10 mouse cellular contexts compared by ENCODE assay signal in genomic region chr2:167562101-167562500, GRCm38 (mm10). TPM values are rescaled to one million over a fixed set of nuclear protein-coding genes. Genes with fewer than 3 reads are reported as not detected.
A peak's percentile ranks its signal among the peaks of the same experiment; 100 is the strongest.
DNase-seq lines count a peak whose midpoint lies in the region; ATAC-seq and TF ChIP-seq lines count a peak whose summit lies in the region.
"Had no signal": no experiment of that assay in that cellular context is flagged by ENCODE, and none has a peak within 500 bp of the region (broad histone marks: within the 10 kb centered on the region; RNA-seq: fewer than 3 reads in every experiment).

No protein-coding gene starts in this region.

- no peak for TF ChIP-seq CTCF in thymus, adult 2 months (IDR thresholded peaks at IDR 0.05; ENCODE audit: borderline replicate concordance, control insufficient read depth, extremely low read depth, insufficient read depth, low read length, poor library complexity)

- no peaks in the 10 kb centered on the region for H3K9me3 ChIP-seq in hindbrain, embryonic 15.5 days
- H3K9me3 ChIP-seq in hindbrain, embryonic 13.5 days: no peaks in the 10 kb centered on the region
- H3K9me3 ChIP-seq in embryonic facial prominence, embryonic 11.5 days (replicated peaks; ENCODE audit: control insufficient read depth, low read length): no peaks in the 10 kb centered on the region

- H3K4me1 ChIP-seq in hindbrain, embryonic 15.5 days (replicated peaks): peaks cover 38% of the 10 kb centered on the region
- peaks cover 45% of the 10 kb centered on the region for H3K4me1 ChIP-seq in hindbrain, embryonic 13.5 days (replicated peaks)
- peaks cover 29% of the 10 kb centered on the region for H3K4me1 ChIP-seq in embryonic facial prominence, embryonic 11.5 days (ENCODE audit: control insufficient read depth, insufficient read depth, low read length)
- H3K4me1 ChIP-seq in thymus, adult 2 months (replicated peaks; ENCODE audit: control insufficient read depth, insufficient read depth, low read length): no peaks in the 10 kb centered on the region

- H3K9ac ChIP-seq in hindbrain, embryonic 15.5 days: no peak overlapping the region
- H3K9ac ChIP-seq in hindbrain, embryonic 13.5 days: no peak overlapping the region
- no peak overlapping the region; the same call in 1 of the 2 replicates for H3K9ac ChIP-seq in embryonic facial prominence, embryonic 11.5 days (replicated peaks; ENCODE audit: low read length)

- DNase-seq in Muller cell, postnatal 12 days (ENCODE audit: inconsistent ontology term): peak; percentile 72
- DNase-seq in embryonic facial prominence, embryonic 11.5 days (ENCODE audit: low spot score): no peak
- peak; percentile 65 to 68 for DNase-seq in kidney, postnatal 25 days
- no peak for DNase-seq in thymus, adult 2 months
- no peak for DNase-seq in left cerebral cortex, postnatal 36 days (ENCODE audit: low spot score in 2 of 2)
- DNase-seq: cerebellum, adult 8-10 months had no signal

- no peak overlapping the region for H3K4me3 ChIP-seq in hindbrain, embryonic 15.5 days
- H3K4me3 ChIP-seq in hindbrain, embryonic 13.5 days: no peak overlapping the region
- H3K4me3 ChIP-seq in embryonic facial prominence, embryonic 11.5 days (ENCODE audit: low read depth, low read length): no peak overlapping the region
- H3K4me3 ChIP-seq in thymus, adult 2 months (ENCODE audit: control insufficient read depth, insufficient read depth, low read length): no peak overlapping the region

- peaks cover 7% of the 10 kb centered on the region; the same call in 1 of the 2 replicates for H3K27me3 ChIP-seq in hindbrain, embryonic 15.5 days
- peaks cover 29% of the 10 kb centered on the region for H3K27me3 ChIP-seq in hindbrain, embryonic 13.5 days
- H3K27me3 ChIP-seq in embryonic facial prominence, embryonic 11.5 days (ENCODE audit: control insufficient read depth, insufficient read depth, low read length): no peaks in the 10 kb centered on the region
- no peaks in the 10 kb centered on the region; the same call in 1 of the 2 replicates for H3K27me3 ChIP-seq in thymus, adult 2 months (ENCODE audit: control insufficient read depth, insufficient read depth, low read length)

- H3K4me2 ChIP-seq in hindbrain, embryonic 15.5 days: no peak overlapping the region
- no peak overlapping the region for H3K4me2 ChIP-seq in hindbrain, embryonic 13.5 days
- no peak overlapping the region for H3K4me2 ChIP-seq in embryonic facial prominence, embryonic 11.5 days (ENCODE audit: low read depth, low read length)

- WGBS in hindbrain, embryonic 15.5 days: 29% methylated on average over 8 of the region's 8 CpGs
- 36% methylated on average over 8 of the region's 8 CpGs for WGBS in hindbrain, embryonic 13.5 days
- WGBS in embryonic facial prominence, embryonic 11.5 days: 34% methylated on average over 8 of the region's 8 CpGs
- WGBS in thymus, adult 2 months: 42% methylated on average over 8 of the region's 8 CpGs

- no peak for TF ChIP-seq POLR2A in thymus, adult 2 months (IDR thresholded peaks at IDR 0.05; ENCODE audit: control insufficient read depth, extremely low read depth, insufficient read depth, low read length, poor library complexity)

- H3K36me3 ChIP-seq in hindbrain, embryonic 15.5 days: no peaks in the 10 kb centered on the region
- H3K36me3 ChIP-seq in hindbrain, embryonic 13.5 days: no peaks in the 10 kb centered on the region
- no peaks in the 10 kb centered on the region for H3K36me3 ChIP-seq in embryonic facial prominence, embryonic 11.5 days (replicated peaks; ENCODE audit: control insufficient read depth, insufficient read depth, low read depth, low read length)
- no peaks in the 10 kb centered on the region for H3K36me3 ChIP-seq in thymus, adult 2 months (ENCODE audit: control insufficient read depth, insufficient read depth, low read length)

- ATAC-seq in hindbrain, embryonic 15.5 days (ENCODE audit: low FRiP score, low read depth): peak; percentile 42; the same call in 1 of the 2 replicates
- no peak for ATAC-seq in hindbrain, embryonic 13.5 days (ENCODE audit: low FRiP score)
- no peak for ATAC-seq in embryonic facial prominence, embryonic 11.5 days (replicated peaks; ENCODE audit: insufficient number of reproducible peaks, low FRiP score, low TSS enrichment, low read depth)
- ATAC-seq in monocyte, adult 5-6 weeks (replicated peaks; ENCODE audit: insufficient number of reproducible peaks, low FRiP score, low TSS enrichment, poor library complexity, severe bottlenecking): no peak

- H3K27ac ChIP-seq in hindbrain, embryonic 15.5 days (replicated peaks): no peak overlapping the region
- H3K27ac ChIP-seq in hindbrain, embryonic 13.5 days: no peak overlapping the region
- peak overlapping the region; percentile 78 for H3K27ac ChIP-seq in embryonic facial prominence, embryonic 11.5 days (replicated peaks; ENCODE audit: low read depth, low read length)
- H3K27ac ChIP-seq in thymus, adult 2 months (ENCODE audit: control insufficient read depth, insufficient read depth, low read length): no peak overlapping the region
- H3K27ac ChIP-seq: macrophage had no signal

- intact Hi-C loops in left cerebral cortex, postnatal 36 days (cut with DNase I): no loop called here

RNA-seq across cellular contexts. Expression of gene Snai1, which starts 24.1 kb away (rescaled TPM):
- polyA plus RNA-seq in hindbrain, embryonic 15.5 days (2015; fragmentation: Nextera tagmentation; extraction: Ambion mirVana): 5.9 and 6.6 TPM in 2 replicates
- 7.5 and 7.9 TPM in 2 replicates for polyA plus RNA-seq in hindbrain, embryonic 13.5 days (2015; fragmentation: Nextera tagmentation; extraction: Ambion mirVana)
- 66.8 and 76.2 TPM in 2 replicates for polyA plus RNA-seq in embryonic facial prominence, embryonic 11.5 days (2014; fragmentation: Nextera tagmentation; extraction: Ambion mirVana)
- polyA plus RNA-seq in thymus, adult 2 months (2012; rRNA removed): 10.6 and 10.7 TPM in 2 replicates
- not detected in 3 replicates for total RNA-seq in monocyte, adult 5-6 weeks (2017)
- under 1 TPM; 0.52 to 0.88 TPM for total RNA-seq in left cerebral cortex, postnatal 36 days (2021)
- polyA plus RNA-seq: macrophage had no signal

Comparison
In these comparisons a context has a peak if more than half of its experiments do, and no peak if none do; other contexts are left out.
1. DNase-seq: peak in Muller cell, postnatal 12 days (single experiment) and kidney, postnatal 25 days (2 of 2); none in embryonic facial prominence, embryonic 11.5 days (single experiment), thymus, adult 2 months (single experiment) and left cerebral cortex, postnatal 36 days (0 of 2).